Mouse (Mus musculus): ENCODE measurements around the gene Dnase1. TPM values are rescaled to one million over a fixed set of nuclear protein-coding genes. Genes with fewer than 3 reads are reported as not detected.

The Dnase1 gene
- polyA plus RNA-seq, 1 experiment from 2014 or later = 8.0 TPM

DNA sequence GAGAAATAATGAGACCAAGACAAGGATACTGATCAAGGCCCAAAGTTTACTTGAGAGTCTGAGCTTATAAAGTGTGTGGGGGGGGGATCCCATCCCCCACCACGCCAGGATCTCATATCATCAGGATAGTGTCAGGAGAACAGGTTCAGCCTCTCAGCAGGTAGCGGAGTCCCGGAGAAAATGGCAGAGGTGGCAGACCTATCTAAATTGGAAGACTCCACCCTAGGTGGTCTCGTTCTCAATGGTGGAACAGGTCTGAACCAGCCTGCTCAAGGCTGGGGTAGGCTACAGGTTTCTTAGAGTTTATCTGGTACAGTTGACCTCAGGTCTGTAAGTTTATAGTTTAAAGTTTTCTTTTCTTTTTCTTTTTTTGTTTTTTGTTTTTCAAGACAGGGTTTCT lies 14.0 kb upstream of the Dnase1 start:
- H3K9ac ChIP-seq (ENCODE audit: low read depth, low read length) = no peak overlapping the region
- no peaks in the 10 kb centered on the region for H3K27me3 ChIP-seq (ENCODE audit: control insufficient read depth, insufficient read depth, low read length)
- no peaks in the 10 kb centered on the region for H3K9me3 ChIP-seq (ENCODE audit: control insufficient read depth, low read length)
- no peak overlapping the region for H3K4me3 ChIP-seq (ENCODE audit: low read length)
- H3K27ac ChIP-seq (ENCODE audit: low read depth, low read length) = no peak overlapping the region
- 85% methylated on average over 4 of the region's 4 CpGs for WGBS
- no peak for ATAC-seq (ENCODE audit: low FRiP score, low TSS enrichment)
- no peaks in the 10 kb centered on the region for H3K4me1 ChIP-seq (ENCODE audit: control insufficient read depth, insufficient read depth, low read length)
- H3K36me3 ChIP-seq (ENCODE audit: control insufficient read depth, insufficient read depth, low read length) = no peaks in the 10 kb centered on the region
- no peak overlapping the region for H3K4me2 ChIP-seq (replicated peaks; ENCODE audit: low read depth, low read length)

DNA sequence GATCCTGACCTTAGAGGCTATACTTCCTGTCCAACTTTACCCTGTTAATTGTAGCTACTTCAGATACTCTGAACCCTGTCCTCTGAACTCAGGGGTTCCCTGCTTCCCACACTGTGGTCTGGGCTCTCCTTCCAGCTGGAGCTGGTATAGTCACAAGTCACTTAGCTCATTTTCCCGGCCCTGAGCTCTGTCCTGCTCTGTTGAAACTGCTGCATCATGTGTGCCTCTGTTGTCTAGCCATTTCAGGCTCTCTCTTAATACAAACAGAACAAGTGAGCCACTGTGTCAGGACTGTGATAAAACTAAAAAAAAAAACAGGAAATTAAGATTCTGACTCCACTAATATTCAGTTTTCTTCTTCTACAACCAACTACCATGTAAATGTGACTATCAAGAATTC lies 10.1 kb upstream of the Dnase1 start:
- Histone ChIP-seq H3K27me3 (ENCODE audit: control insufficient read depth, insufficient read depth, low read length) (no peaks in the 10 kb centered on the region), H3K4me2 (replicated peaks; ENCODE audit: low read depth, low read length) (no peak overlapping the region), H3K9ac (ENCODE audit: low read depth, low read length) (no peak overlapping the region), H3K9me3 (ENCODE audit: control insufficient read depth, low read length) (no peaks in the 10 kb centered on the region), H3K4me1 (ENCODE audit: control insufficient read depth, insufficient read depth, low read length) (0 out of 2 replicates have a peak, but pooled peaks cover 7% of the 10 kb centered on the region), H3K36me3 (ENCODE audit: control insufficient read depth, insufficient read depth, low read length) (no peaks in the 10 kb centered on the region), H3K4me3 (ENCODE audit: low read length) (no peak overlapping the region), H3K27ac (ENCODE audit: low read depth, low read length) (no peak overlapping the region)
- 61% methylated on average over 1 of the region's 1 CpGs for WGBS
- ATAC-seq (ENCODE audit: low FRiP score, low TSS enrichment) = no peak

DNA sequence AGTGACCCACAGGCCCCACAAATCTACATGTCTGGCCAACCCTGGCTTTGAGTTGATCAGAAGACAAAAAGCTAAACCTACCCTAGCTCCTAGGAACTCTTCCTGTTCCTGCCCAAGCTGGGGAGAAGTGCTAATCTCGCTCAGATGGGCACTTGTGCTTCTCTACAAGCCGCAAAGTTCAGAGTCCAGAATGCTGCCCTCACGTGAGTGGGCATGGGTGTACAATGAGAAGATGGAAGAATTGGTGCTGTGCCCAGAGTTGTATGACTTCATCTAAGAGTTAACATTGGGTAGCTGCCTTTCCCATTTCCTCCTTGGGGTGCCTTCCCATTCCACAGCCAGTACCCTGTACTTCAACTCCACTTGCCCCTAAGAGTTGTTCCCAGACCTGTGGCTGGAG lies 9.5 kb upstream of the Dnase1 start:
- H3K27me3 ChIP-seq (ENCODE audit: control insufficient read depth, insufficient read depth, low read length) = no peaks in the 10 kb centered on the region
- no peak overlapping the region for H3K27ac ChIP-seq (ENCODE audit: low read depth, low read length)
- ATAC-seq (ENCODE audit: low FRiP score, low TSS enrichment) = no peak
- no peak overlapping the region for H3K4me3 ChIP-seq (ENCODE audit: low read length)
- WGBS = 86% methylated on average over 3 of the region's 3 CpGs
- no peaks in the 10 kb centered on the region for H3K36me3 ChIP-seq (ENCODE audit: control insufficient read depth, insufficient read depth, low read length)
- no peak overlapping the region for H3K4me2 ChIP-seq (replicated peaks; ENCODE audit: low read depth, low read length)
- no peaks in the 10 kb centered on the region for H3K9me3 ChIP-seq (ENCODE audit: control insufficient read depth, low read length)
- 0 out of 2 replicates have a peak, but pooled peaks cover 7% of the 10 kb centered on the region for H3K4me1 ChIP-seq (ENCODE audit: control insufficient read depth, insufficient read depth, low read length)
- no peak overlapping the region for H3K9ac ChIP-seq (ENCODE audit: low read depth, low read length)

DNA sequence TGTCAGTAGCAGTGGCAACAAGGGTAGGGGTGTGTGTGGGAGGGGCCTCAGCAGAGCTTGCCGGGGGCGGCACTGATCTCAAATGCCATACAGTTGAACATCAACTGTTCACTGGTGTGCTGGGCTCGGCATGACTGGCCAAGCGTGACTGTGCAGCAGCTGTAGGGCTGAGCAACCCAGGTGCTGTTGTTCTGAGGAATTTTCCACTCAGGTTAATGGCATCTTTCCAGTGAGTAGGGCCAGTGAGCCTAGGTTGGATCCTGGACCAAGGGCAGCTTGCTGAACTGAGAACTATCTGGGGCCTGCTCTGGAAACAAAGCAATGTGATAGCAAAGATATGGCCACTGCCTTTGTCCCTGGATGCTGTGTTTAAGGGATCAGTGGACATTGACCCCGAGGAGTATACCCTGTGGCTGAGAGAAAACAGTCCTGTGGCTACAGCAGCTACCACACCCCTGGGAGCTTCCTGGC lies 7.3 kb upstream of the Dnase1 start:
- no peak overlapping the region for H3K4me3 ChIP-seq (ENCODE audit: low read length)
- peak; percentile 92 for ATAC-seq (ENCODE audit: low FRiP score, low TSS enrichment)
- no peaks in the 10 kb centered on the region for H3K9me3 ChIP-seq (ENCODE audit: control insufficient read depth, low read length)
- no peak overlapping the region for H3K9ac ChIP-seq (ENCODE audit: low read depth, low read length)
- no peaks in the 10 kb centered on the region for H3K27me3 ChIP-seq (ENCODE audit: control insufficient read depth, insufficient read depth, low read length)
- peak overlapping the region; percentile 96 for H3K27ac ChIP-seq (ENCODE audit: low read depth, low read length)
- H3K4me1 ChIP-seq (ENCODE audit: control insufficient read depth, insufficient read depth, low read length) = 0 out of 2 replicates have a peak, but pooled peaks cover 7% of the 10 kb centered on the region
- 41% methylated on average over 5 of the region's 5 CpGs for WGBS
- H3K36me3 ChIP-seq (ENCODE audit: control insufficient read depth, insufficient read depth, low read length) = no peaks in the 10 kb centered on the region
- H3K4me2 ChIP-seq (replicated peaks; ENCODE audit: low read depth, low read length) = no peak overlapping the region

DNA sequence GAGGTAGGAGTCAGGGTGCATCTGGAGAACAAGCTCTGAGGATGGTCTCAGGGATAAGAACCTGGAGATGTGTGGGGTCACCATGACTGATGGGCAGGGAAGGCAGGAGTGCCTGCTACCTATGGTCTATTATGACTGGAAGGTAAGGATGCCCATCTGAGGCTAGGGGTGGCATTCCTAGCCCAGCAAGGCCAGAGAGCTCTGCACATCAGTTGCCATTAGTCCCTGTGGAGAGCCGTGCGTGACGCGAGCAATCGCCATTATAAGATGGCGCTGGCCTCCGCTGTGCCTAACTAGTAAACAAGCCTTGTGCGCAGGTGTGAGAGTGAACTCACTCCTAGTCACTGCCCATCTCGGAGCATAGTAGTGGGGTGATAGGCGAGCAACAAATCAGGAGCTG lies 6.2 kb upstream of the Dnase1 start:
- H3K9ac ChIP-seq (ENCODE audit: low read depth, low read length) = no peak overlapping the region
- H3K9me3 ChIP-seq (ENCODE audit: control insufficient read depth, low read length) = no peaks in the 10 kb centered on the region
- 0 out of 2 replicates have a peak, but pooled peaks cover 7% of the 10 kb centered on the region for H3K4me1 ChIP-seq (ENCODE audit: control insufficient read depth, insufficient read depth, low read length)
- H3K27me3 ChIP-seq (ENCODE audit: control insufficient read depth, insufficient read depth, low read length) = no peaks in the 10 kb centered on the region
- H3K4me2 ChIP-seq (replicated peaks; ENCODE audit: low read depth, low read length) = no peak overlapping the region
- no peak overlapping the region for H3K4me3 ChIP-seq (ENCODE audit: low read length)
- 88% methylated on average over 10 of the region's 10 CpGs for WGBS
- peak overlapping the region; percentile 96 for H3K27ac ChIP-seq (ENCODE audit: low read depth, low read length)
- no peak for ATAC-seq (ENCODE audit: low FRiP score, low TSS enrichment)
- no peaks in the 10 kb centered on the region for H3K36me3 ChIP-seq (ENCODE audit: control insufficient read depth, insufficient read depth, low read length)

DNA sequence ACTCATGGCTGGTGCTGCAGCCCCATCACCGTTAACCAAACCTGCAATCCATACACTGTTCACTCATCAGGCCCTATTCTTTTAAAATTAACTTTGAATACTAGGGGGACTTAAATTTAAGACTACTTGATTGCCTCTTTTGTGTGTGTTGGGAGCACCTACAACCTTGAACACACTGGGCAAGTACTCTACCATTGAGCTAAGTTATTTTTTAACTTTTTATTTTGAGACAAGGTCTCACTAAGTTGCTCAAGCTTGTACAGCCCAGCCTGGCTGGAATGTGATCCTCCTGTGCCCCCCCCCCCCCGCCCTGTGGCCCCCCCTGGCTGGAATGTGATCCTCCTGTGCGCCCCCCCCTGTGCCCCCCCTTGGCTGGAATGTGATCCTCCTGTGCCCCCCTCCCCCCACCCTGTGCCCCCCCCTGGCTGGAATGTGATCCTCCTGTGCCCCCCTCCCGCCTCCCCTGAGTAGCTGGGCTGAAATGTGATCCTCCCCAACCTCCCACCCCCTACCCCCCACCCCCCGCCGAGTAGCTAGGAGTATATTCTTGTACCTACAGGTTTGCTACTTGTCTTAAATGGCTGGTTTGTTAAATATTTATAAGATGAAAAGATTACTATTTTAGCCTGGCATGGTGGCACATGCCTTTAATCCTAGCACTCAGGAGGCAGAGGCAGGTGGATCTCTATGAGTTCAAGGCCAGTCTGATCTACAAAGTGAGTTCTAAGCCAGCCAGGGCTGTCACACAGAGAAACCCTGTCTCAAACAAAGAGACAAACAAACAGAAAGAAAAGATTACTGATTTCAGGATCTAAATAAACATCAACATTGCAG lies 5.1 kb upstream of the Dnase1 start:
- H3K9ac ChIP-seq (ENCODE audit: low read depth, low read length) = no peak overlapping the region
- H3K9me3 ChIP-seq (ENCODE audit: control insufficient read depth, low read length) = no peaks in the 10 kb centered on the region
- H3K36me3 ChIP-seq (ENCODE audit: control insufficient read depth, insufficient read depth, low read length) = peaks cover 3% of the 10 kb centered on the region; the same call in 1 of the 2 replicates
- ATAC-seq (ENCODE audit: low FRiP score, low TSS enrichment) = peak; percentile 71
- peak overlapping the region; percentile 65; the same call in 1 of the 2 replicates for H3K27ac ChIP-seq (ENCODE audit: low read depth, low read length)
- H3K4me2 ChIP-seq (replicated peaks; ENCODE audit: low read depth, low read length) = no peak overlapping the region
- no peak overlapping the region for H3K4me3 ChIP-seq (ENCODE audit: low read length)
- 29% methylated on average over 3 of the region's 6 CpGs for WGBS
- H3K27me3 ChIP-seq (ENCODE audit: control insufficient read depth, insufficient read depth, low read length) = no peaks in the 10 kb centered on the region
- 0 out of 2 replicates have a peak, but pooled peaks cover 7% of the 10 kb centered on the region for H3K4me1 ChIP-seq (ENCODE audit: control insufficient read depth, insufficient read depth, low read length)

DNA sequence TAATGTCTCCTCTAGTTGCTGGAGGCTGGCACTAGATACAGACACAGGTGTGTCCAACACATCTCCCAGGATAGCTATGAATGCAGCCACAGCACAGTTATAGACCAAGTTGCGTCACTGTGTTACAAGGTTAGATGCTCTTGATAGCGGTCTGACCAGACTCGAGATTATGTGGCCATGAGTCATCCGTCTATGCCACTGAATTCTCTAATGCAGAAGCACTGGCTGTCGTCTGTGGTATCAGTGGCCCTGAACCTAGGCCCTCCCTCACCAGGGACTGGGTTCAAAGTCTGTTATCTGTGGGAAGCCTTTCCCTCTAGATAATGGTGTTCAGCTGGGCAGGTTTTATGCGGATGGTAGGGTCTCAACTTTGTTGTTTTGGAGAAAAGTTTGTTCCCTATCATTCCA lies 4.4 kb upstream of the Dnase1 start:
- H3K9me3 ChIP-seq (ENCODE audit: control insufficient read depth, low read length) = no peaks in the 10 kb centered on the region
- no peak overlapping the region for H3K4me3 ChIP-seq (ENCODE audit: low read length)
- 0 out of 2 replicates have a peak, but pooled peaks cover 7% of the 10 kb centered on the region for H3K4me1 ChIP-seq (ENCODE audit: control insufficient read depth, insufficient read depth, low read length)
- H3K4me2 ChIP-seq (replicated peaks; ENCODE audit: low read depth, low read length) = no peak overlapping the region
- H3K9ac ChIP-seq (ENCODE audit: low read depth, low read length) = no peak overlapping the region
- WGBS = 84% methylated on average over 6 of the region's 6 CpGs
- no peaks in the 10 kb centered on the region for H3K27me3 ChIP-seq (ENCODE audit: control insufficient read depth, insufficient read depth, low read length)
- H3K36me3 ChIP-seq (ENCODE audit: control insufficient read depth, insufficient read depth, low read length) = peaks cover 10% of the 10 kb centered on the region; the same call in 1 of the 2 replicates
- ATAC-seq (ENCODE audit: low FRiP score, low TSS enrichment) = no peak
- H3K27ac ChIP-seq (ENCODE audit: low read depth, low read length) = peak overlapping the region; percentile 37; the same call in 1 of the 2 replicates

DNA sequence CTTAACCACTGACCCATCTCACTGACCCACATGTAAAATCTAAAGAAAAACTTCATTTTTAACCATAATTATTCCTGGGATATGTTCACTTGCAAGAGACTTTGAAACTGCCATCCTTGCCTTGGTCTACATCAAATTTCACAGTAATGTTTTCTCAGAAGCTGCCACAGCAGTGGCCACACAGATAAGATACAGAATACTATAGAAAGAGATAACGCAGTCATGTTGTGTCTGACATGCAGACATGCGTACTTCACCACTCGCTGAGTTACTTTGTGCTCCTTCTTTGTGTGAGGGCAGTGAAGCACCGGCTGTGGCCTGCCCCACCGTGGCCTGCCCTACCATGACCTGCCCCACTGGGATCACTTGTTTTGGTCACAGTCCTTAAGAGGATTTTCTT lies 2.8 kb upstream of the Dnase1 start:
- H3K4me2 ChIP-seq (replicated peaks; ENCODE audit: low read depth, low read length) = no peak overlapping the region
- no peaks in the 10 kb centered on the region for H3K9me3 ChIP-seq (ENCODE audit: control insufficient read depth, low read length)
- ATAC-seq (ENCODE audit: low FRiP score, low TSS enrichment) = no peak
- H3K27ac ChIP-seq (ENCODE audit: low read depth, low read length) = 0 out of 2 replicates have a peak overlapping the region, but pooled peaks have one; percentile 51
- no peaks in the 10 kb centered on the region for H3K27me3 ChIP-seq (ENCODE audit: control insufficient read depth, insufficient read depth, low read length)
- H3K9ac ChIP-seq (ENCODE audit: low read depth, low read length) = no peak overlapping the region
- 0 out of 2 replicates have a peak, but pooled peaks cover 7% of the 10 kb centered on the region for H3K4me1 ChIP-seq (ENCODE audit: control insufficient read depth, insufficient read depth, low read length)
- H3K4me3 ChIP-seq (ENCODE audit: low read length) = no peak overlapping the region
- 50% methylated on average over 5 of the region's 5 CpGs for WGBS
- H3K36me3 ChIP-seq (ENCODE audit: control insufficient read depth, insufficient read depth, low read length) = peaks cover 26% of the 10 kb centered on the region

DNA sequence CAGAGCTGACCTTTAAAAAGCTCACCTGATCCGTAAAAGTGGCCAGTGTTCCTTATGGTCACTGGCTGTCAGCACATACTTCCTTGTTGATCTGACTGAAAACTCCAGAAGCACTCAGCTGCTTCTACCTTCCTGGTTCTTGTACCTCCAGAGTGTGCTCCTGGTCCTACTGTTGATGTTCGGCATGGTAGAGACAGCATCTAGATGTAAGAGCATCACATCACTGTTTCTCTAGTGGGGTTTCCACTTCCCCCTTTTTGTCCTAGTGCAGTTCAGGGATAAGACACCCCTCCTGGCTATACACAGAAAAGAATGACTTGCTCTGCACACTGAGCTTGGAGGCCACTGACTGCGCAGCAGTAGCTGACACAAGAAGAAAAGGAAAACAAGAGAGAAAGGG lies 2.3 kb upstream of the Dnase1 start:
- Histone ChIP-seq H3K36me3 (ENCODE audit: control insufficient read depth, insufficient read depth, low read length) (peaks cover 31% of the 10 kb centered on the region), H3K4me1 (ENCODE audit: control insufficient read depth, insufficient read depth, low read length) (0 out of 2 replicates have a peak, but pooled peaks cover 7% of the 10 kb centered on the region), H3K9me3 (ENCODE audit: control insufficient read depth, low read length) (no peaks in the 10 kb centered on the region), H3K4me3 (ENCODE audit: low read length) (no peak overlapping the region), H3K27ac (ENCODE audit: low read depth, low read length) (peak overlapping the region; percentile 26; the same call in 1 of the 2 replicates), H3K27me3 (ENCODE audit: control insufficient read depth, insufficient read depth, low read length) (no peaks in the 10 kb centered on the region), H3K9ac (ENCODE audit: low read depth, low read length) (no peak overlapping the region), H3K4me2 (replicated peaks; ENCODE audit: low read depth, low read length) (no peak overlapping the region)
- WGBS = 77% methylated on average over 3 of the region's 3 CpGs
- no peak for ATAC-seq (ENCODE audit: low FRiP score, low TSS enrichment)
